Mouse (Mus musculus) gastrocnemius, adult 18-20 months (tissue): ENCODE measurements around the gene Uap1l1. TPM values are rescaled to one million over a fixed set of nuclear protein-coding genes. Genes with fewer than 3 reads are reported as not detected.

ENCODE experiments used
- DNase-seq: peaks from one replicate; pipeline ENCODE4 v3.0.0; 2021; ENCODE audit warnings: low spot score
- total RNA-seq, 2 experiments: library from RNA; stranded (reverse); gene quantifications; 2 replicates each; pipeline ENCODE4 v1.2.3; 2021

Uap1l1 gene
- total RNA-seq, 2 experiments from 2014 or later = 3.8 to 5.7 TPM

DNA sequence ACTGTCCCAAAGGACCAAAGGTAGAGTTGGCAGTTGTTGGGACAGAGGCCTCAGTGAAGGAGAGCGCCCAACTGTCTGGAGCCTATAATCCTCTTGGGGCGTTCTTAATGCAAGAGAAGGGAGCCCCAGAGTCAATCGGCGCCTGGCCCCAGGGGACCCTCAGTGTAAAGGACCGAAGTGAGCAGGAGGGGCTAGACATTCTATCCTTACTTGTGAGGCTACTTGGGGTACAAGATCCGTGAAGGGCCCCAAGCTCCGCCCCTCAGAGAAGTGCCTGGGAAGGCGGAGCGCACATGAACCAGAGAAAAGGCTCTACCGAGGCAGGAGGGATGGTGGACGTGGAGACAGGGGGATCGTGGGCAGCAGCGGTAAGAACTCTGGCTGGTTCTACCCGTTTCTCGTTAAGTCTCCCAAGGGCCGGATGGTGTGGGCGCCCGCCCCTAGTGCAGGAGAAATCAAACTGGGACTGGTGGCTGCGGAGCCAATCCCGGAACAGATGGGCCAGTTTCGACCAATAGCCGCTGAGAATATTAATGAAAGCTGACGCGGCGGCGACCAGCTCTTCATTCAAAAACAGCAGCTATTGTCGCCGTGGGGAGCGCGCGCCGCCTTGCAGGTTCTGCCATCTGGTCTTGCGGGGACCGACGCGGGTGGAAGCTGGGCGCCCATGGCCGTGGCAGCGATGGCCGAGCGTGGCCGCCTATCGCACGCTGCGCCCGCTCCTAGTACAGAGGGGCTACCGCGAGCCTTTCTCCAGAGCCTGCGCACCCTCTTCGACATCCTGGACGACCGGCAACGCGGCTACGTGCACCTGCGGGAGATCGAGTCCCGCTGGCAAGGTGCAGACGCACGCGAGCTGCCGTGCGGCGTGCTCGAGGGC is 6.5 kb upstream of the Uap1l1 start, which contains the start of gene Sapcd2:
Gene Sapcd2, plus strand, starts transcription at position 558 of the 880 bp plus-strand sequence.
- DNase-seq = peak; percentile 82

DNA sequence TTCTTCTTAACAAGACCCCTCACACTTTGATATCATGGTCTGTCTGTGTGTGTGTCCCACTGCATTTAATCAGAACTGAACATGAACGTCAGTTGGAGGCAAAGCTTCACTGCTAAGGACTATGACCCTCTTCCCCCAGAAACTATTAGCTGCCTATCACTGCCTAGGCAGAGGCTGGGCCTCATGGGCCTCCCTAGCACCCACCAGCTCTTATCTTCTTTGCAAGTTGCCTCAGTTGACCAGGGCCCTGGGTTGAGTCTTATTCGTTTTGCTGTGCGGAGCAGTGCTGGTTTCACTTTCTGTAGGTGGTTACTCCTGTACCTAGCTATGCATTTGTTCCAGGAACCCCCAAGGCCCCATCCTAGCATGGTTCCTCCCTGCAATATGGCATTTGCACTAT is 4.5 kb upstream of the Uap1l1 start:
- DNase-seq = no peak

DNA sequence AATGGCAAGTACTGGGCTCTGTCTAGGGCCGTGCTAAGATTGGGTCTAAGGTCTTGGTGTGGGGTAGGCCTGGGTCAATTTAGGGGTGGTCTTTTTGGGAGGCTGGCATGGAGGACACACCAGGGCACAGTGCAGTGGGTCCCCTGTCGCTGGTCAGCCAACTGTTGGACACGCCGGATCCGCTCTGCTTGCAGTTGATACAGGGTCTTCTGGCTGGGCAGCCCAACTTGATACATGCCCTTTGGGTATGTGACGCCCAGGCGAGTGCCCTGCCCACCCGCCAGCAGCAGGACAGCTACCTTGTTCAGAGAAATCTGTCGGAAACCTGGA is 756 bp downstream of the Uap1l1 start:
- DNase-seq = no peak

DNA sequence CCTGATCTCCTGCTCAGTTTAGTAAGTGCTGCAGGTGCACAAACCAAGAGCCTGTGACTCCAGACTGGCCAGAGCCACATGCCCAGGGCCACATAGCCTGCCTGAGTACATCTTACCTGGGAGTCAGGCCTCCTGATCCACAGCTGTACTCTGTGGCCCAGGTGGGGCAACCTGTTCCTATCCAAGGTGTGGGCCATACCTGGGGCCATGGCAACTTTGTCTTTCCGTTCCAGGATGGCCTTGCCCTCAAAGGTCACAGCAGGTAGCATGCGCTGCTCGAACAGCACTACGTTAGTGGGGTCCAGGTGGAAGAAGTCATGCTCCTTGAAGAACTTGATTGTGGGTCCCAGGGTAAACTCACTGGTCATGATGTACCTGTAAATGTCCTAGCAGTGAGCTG is 1.2 kb downstream of the Uap1l1 start:
- DNase-seq = no peak

DNA sequence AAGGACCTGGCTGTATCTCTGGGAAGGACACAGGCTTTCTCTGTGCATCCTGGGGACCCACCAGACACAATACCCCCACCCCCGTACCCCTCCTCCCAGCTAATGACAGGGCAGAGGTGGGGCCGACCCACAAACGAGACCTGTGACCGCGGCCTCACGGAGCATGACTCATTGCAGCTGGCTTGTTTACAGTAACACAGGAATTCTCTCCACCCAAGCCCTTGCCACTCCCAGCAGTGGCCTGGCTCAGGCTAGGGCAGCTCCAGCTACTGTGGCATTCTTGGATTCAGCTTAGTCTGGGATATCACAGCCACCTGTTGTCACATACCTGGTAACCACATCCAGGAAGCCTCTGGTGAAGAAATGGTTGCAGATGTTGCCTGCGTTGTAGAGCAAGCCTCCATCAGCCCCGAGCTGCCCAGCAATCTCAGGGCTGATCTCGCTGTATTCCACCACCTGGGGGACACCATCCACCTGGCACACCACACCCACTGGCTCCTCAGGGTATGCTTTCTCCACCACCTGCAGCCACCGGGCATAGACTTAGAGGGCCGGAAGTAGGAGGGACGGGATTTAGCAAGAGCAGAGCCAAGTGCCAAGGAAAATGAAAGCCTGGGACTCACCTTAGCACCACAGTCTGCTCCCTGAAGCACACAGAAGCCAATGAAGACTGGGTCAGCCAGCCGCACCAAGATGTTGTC is 1.9 kb downstream of the Uap1l1 start:
- no peak for DNase-seq

DNA sequence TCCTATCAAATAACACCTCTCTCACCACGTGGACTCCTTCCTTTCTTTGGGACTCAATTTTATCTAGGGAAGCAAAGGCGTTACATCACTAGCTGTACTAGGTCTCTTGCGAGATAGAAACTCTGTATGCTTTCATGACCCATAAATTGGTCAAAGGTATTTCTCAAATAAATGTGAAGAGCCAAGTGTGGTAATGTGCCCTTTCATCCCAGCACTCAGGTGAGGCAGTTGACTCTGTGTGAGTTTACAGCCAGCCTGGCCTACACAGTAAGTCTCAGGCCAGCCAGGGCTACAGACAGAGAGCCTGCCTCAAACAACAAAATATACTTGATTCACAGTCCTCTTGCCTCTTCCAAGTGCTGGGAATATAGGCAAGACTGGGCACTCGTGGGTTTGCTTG is 5.6 kb downstream of the Uap1l1 start:
- no peak for DNase-seq

DNA sequence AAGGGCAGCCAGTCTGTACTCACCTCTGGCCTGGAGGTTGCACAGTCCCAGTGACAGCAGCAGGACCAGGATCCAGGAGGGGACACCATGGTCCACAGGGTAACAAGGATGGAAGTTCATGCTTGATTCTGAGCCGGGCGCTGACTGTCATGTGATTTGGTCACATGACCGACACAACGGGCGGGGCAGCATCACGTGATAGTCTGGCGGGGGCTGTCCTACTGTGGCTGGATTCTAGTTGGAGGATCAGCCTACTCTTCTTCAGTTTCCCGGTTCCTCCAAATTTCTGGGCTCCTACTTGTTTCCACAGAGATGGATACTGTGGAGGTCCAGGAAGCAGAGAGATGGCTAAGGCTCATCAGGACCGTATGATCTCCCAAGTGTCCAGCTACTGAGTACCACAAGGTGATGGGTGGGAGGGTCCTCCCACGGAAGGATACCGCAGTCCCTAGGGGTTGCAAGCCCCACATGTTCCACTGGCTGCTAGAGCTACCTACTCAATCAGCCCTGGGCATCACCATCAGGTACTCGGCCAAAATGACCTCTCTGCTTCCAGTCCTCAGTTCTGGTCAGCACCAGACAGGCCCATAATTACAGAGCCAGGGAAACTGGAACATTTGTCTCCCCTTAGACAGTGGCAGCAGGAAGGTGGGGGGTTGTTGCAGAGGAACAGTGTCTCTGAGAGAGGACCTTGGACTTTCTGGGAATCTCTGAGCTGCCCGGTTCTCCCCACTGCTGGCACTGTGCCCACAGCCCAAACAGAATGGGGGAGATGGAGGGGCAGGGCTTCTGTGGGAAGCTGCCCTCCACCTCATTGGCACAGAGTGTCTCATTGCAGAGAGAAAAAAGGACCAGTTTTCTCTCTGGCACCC is 9.0 kb downstream of the Uap1l1 start, which contains the start of gene Dpp7:
Gene Dpp7, minus strand, starts transcription at position 152 of the 872 bp plus-strand sequence.
- DNase-seq = peak; percentile 89

DNA sequence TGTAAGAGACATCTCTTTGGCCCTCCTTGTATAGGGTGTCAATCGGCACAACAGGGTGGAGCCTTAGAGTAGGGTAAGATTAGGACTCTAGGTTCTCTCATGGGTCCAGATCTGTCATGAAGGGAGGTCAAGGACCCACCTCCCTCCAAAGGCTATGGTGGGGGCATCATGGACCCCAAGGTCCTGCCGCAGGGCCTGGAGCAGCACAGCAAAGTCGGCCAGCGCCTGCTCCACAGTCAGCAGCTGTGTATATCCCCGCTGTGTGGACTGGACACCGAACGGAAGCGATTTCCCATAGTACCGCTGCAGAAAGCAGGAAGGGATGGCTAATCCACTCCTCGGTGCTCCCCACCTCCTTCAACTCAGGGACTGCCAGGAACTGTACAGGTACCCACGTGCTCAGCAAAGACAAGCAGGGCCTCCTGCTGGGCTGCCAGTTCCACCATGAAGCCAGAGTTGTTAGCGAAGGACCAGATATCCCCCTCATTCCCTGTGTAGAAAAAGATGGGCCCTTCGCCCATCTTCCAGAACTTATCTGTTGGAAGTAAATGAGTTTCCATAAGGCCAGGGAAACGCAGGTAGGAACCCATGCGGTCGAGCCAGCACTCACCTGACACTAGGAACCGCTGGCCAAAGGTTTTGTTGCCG is 9.9 kb downstream of the Uap1l1 start:
- DNase-seq = no peak

DNA sequence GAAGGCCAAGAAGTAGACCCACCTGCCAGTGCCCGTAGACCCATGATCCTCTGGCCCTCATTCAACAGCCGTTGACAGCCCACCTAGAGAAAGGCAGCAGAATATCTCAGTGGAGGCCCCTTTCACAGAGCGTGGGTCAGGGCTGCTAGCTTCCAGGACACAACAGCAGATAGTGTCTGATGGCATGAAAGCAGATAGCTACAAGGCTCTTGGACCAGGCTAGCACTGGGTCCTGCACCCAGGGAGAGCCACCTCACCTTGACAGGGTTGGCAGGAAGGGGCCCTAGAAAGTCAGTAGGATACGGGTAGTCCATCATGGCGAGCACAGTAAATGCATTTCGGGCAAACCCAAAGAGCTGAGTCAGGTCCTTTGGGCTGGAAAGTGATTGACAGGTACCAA is 11.3 kb downstream of the Uap1l1 start:
- no peak for DNase-seq

DNA sequence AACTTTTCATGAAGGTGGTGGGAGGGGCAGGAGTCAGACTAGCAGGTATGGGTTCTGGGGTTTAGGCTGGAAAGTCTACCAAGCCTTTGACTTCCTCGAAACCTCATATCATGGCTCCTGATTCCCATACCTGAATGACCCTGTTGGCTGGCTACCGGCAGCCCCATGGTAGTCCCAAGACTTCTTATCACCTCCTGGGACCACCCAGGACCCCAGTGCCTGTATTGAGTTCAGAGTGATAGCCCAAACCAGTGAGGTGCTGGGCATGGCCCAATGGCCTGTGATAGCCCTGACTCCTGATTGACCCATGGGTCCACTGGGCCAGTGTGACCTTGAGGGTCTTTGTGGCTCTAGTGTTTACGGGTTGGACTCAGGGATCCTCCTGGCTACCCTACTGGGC is 14.8 kb downstream of the Uap1l1 start:
- no peak for DNase-seq

DNA sequence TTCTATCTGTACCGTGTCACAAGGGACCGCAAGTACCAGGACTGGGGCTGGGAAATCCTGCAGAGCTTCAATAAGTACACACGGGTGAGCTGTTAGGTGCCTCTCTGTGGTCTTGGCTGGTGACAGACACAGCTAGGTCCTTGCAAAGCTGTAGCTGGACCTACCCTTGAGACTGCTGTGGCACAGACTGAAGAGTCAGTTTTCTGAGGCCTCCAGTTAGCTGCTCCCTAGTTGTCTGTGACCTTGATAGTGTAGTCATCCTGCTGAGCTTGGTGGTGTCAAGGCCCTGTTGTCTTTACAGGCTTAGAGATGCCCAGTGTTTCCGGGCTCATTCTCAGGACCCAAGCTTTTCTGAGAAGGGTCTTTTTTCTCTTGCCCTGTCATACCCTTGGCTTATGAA is 16.0 kb downstream of the Uap1l1 start:
- DNase-seq = no peak

DNA sequence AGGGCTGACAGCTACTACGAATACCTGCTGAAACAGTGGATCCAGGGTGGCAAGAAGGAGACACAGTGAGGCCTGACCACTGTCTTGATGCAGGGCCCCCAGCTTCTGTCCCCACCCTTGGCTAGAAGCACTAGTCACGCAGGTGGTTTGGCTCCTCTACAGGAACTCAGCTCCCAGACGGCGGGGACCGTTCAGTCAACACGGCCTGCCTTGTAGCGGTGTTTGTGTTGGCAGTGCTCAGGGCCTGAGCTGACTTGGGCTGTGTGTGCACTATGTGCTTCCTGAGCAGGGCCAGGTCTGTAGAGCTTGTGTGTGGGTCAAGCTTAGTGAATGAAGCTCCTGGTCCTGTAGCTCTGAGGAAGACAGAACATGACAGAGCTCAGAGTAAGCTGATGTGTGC is 17.3 kb downstream of the Uap1l1 start:
- no peak for DNase-seq

DNA sequence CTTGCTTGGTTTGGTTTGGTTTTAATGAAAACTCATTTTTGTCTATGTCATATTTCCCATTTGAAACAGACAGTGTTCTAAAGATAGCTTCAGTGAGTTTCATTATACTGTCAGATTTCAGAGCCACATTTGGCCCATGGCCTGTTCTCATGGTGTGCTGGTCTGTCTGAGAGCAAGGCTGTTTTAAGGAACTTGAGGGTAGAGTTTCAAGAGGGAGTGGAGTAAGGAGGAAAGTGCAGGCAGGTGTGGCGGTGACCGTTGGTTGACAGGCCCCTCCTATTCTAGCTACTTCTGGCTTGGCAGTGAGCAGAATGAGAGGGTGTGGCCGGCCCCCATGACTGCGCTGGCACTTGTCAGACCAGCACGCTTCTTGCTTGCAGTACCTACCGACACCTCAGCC is 27.2 kb downstream of the Uap1l1 start:
- DNase-seq = no peak

DNA sequence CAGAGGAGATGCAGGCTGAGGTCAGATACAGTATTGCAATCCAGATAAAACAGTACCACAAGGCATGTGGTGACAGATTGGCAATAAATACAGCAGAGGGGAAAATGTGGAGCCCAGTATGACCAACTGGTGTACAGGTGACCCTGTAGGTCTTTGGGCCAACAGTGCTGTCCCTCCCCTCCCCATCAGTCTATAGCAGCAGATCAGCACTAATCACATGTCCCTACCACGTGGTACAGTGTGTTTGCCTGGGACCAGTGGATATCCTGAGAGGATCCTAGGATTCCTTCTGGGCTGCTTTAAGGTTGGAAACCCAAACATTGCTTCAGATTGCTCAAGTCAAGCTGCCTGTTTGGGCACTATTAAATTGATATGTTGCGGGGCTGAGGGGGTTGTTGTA is 31.9 kb downstream of the Uap1l1 start:
- DNase-seq = no peak

DNA sequence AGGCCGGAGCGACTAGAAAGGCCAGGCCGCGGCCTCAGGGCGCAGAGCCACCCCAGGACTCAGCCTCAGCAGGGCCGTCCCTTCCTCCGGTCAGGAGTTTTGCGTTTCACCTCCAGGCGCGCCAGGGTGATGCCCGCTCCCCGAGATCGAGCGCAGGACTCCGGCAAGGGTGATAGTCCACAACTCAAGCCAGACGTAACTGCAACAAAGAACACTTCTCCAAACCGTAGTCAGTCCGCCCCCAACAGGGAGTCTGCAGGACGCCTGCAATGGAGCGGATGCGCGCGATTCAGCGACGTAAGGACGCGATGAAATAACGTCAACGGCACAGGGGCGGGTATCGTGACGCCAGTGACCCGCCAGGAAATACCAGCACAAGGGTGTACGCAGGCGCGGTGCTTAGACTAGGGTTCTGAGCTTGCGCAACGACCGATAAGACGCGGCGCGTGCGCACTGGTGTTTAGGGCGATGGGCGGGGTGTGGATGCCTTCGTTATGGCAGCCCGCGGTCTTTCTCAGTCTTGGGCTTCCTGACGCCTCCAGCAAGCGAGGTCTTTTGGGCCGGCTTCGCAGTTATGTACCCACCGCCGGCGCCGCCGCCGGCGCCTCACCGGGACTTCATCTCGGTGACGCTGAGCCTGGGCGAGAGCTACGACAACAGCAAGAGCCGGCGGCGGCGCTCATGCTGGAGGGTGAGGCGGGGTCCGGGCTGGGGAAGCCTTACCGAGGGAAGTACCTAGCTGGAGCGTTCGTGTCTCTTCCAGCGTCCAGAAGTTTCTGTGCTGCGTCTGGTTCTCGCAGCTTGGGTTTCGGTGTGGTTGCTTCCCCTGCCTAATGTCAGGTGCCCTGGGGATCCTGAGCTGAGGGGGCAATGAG is 33.0 kb downstream of the Uap1l1 start, which contains the start of gene Man1b1:
Gene Man1b1, plus strand, starts transcription at position 53 of the 875 bp plus-strand sequence.
- DNase-seq = peak; percentile 99

DNA sequence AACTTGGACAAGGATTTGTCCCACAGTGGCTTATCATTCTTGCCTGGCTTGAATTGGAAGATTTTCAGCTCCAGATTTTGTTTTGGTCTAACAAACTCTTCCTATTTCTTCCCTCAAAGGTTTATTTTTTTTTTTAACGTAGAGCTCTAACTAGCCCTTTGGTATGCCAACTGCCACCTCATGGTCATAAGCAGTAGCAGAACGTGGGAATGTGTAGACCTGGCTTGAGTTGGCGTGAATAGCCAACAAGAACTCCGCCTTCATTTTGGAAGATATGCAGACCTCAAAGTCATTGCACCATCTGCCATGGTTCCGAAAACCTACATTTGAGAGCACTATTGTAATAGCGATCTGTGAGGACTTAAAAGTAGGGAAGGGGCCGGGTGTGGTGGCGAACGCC is 34.0 kb downstream of the Uap1l1 start:
- DNase-seq = no peak

DNA sequence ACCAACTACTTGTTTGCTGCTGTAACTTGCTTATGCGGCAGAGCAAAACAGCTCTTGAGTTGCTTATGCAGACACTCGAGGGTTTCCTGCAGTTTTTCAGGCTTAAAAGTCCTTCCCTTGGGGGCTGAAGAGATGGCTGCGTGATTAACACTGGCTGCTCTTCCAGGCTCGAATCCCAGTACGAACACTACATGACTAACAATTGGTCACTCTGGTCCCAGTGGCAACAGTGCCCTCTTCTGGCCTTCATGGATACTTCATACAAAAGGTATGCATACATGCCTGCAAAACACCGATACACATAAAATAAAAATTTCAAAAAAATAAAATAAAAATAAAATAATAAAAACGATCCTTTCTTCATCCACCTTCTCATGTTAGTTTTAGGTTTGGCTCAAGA is 37.0 kb downstream of the Uap1l1 start:
- peak; percentile 18 for DNase-seq

DNA sequence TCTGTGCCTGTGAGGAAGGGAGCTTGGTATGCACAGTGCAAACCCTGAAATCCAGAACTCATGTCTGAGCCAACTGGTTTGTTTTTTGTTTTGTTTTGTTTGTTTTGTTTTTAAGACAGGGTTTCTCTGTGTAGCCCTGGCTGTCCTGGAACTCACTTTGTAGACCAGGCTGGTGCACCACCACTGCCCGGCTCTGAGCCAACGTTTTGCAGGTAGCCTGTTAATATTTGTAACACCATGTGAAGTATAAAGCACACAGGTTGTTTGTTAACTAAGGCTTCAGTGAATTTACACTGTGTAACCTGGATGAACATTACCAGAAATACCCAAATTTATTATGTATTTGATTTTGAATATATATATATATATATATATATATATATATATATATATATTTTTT is 39.4 kb downstream of the Uap1l1 start:
- no peak for DNase-seq

DNA sequence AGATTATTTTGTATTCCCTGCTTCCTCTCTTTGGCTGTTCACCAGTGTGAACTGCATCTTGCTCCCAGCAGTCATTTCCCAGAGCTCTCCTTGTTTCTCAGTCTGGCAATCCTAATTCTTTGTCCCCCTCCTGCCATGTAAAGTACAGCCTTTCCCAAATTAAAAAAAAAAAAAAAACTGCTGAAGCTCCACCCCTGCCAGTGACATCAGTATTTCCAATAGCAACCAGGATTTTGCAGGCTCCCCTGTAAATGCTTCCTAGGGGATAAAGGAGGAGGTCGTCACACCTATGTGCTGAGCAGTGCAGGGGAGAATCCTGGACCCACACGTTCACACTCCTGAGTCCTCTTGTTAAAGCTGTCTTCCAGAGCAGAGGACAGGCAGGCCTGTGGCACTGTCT is 45.4 kb downstream of the Uap1l1 start:
- no peak for DNase-seq
